Mouse (Mus musculus) lung, adult 2 months (tissue): Measurements from ENCODE around the gene Wdr95.

ENCODE experiments used
- CTCF ChIP-seq: fragments of 200-500 bp; IDR thresholded peaks from 2 replicates; pipeline ENCODE4 v1.5.1; 2011; ENCODE audit warnings: mild to moderate bottlenecking, low read length, control low read depth; ENCODE audit not compliant: insufficient read depth
- POLR2A ChIP-seq: fragments of 200-500 bp; IDR thresholded peaks from 2 replicates; pipeline ENCODE4 v1.6.1; 2011; ENCODE audit warnings: low read depth, mild to moderate bottlenecking, control low read depth, low read length, borderline replicate concordance; ENCODE audit errors: extremely low read depth

GRCm38 (mm10) chr5:149589932-149590331 is 61.5 kb downstream of the Wdr95 start:
- TF ChIP-seq POLR2A (no peak), CTCF (no peak)
